Mouse (Mus musculus): Measurements from ENCODE around the gene Xxylt1.

Gene Xxylt1

GRCm38 (mm10) chr16:30988225-30988624 is 93.0 kb downstream of the Xxylt1 start:
- no peak for DNase-seq (ENCODE audit: low spot score in 2 of 2)

DNA sequence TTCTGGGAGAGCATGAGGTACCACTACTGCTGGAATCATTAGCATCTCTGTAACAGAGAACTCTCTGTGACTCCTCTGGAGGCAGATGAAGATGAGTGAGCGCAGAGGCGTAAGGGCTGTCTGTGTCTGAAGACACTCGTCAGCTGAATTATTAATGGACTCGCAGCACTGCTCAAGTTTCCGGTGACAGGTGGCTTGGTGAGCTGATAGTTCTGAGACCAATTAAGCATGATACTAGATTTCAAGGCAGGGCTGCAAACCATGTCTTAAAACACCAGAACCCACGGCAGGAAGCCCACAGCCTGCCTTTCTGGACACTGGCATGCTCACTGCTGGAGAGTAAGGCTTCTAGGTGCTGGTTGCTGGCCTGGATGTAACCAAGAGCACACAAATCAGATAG is 93.5 kb downstream of the Xxylt1 start:
- no peak for DNase-seq (ENCODE audit: low spot score in 2 of 2)

- DNase-seq (ENCODE audit: low spot score in 2 of 2): no peak
Observed at GRCm38 (mm10) chr16:30984826-30985545, 96.2 kb downstream of the Xxylt1 start.

DNA sequence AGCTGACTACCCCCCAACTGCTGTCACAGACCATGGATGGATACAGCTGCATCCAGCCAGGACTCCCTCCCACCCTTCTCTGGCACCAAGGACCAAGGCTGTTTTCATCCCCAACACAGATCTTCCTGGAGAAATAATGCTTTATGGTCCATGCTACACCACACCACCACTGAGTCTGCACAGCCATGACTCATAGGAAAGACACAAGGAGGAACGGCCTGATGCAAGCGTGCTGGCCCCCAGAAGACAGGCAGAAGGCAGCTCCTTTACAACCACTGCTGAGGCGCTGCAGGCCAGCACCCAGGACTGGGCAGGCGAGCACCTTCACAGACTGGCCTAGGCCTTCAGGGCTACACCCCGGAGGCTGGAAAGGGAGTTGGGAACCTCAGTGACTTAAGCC is 97.1 kb downstream of the Xxylt1 start:
- DNase-seq (ENCODE audit: low spot score in 2 of 2): no peak

GRCm38 (mm10) chr16:30983699-30984098 is 97.5 kb downstream of the Xxylt1 start:
- DNase-seq (ENCODE audit: low spot score in 2 of 2): no peak

DNA sequence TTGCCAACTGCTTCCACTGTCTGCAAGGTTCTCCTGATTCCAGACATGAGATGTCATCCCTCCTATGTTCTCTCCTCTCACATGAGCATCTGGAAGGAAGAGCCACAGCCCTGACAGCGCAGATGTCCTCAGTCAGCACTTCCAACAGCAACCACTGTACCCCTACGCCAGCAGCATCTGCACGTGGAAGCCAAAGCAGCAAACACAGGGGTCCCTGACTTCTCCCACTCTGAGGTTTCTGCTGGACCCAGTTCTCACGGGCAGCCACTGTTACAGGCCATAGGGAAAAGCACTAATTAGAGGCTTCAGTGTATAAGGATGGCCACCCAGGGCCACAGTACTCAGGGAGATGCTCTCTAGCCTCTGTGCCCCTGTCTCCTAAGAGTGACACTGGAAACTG is 98.0 kb downstream of the Xxylt1 start:
- no peak for DNase-seq (ENCODE audit: low spot score in 2 of 2)

DNA sequence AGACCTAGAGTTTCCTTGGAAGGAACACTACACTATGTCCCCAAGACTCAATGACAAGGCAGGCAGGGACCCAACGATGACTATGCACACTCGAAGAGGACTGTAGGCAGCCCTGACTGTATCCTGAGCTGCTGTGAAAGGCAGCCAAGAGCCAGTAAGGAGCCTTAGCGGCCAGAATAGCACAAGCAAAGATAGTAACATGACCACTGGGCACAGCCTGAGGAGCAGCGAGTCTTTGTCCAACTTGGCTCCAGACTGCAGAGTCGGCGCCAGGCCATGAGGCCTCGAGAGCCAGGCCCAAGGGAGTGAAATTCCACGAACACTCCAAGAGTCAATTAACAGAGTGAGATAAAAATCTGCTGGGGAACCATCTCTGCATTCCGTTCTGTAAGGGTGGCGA is 99.9 kb downstream of the Xxylt1 start:
- DNase-seq (ENCODE audit: low spot score in 2 of 2): no peak

DNA sequence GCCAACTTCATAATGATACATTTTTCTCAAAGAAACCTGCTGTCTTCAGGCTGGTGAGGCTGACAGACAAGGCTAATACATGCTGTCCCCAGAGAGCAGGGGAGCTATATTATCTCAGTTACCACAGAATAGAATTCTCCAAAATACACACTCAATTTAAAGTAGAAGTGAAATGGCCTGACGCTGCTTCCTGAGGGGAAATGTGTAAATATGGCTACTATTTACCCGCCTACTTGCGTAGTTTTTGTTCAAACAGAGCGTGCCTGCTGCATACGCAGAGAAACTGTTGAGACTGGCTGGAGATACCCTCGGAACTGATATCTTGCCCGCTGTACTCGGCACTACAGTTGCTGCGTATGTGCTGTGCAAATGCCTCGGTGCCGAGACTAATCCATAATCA is 101.3 kb downstream of the Xxylt1 start:
- DNase-seq (ENCODE audit: low spot score in 2 of 2): no peak

DNA sequence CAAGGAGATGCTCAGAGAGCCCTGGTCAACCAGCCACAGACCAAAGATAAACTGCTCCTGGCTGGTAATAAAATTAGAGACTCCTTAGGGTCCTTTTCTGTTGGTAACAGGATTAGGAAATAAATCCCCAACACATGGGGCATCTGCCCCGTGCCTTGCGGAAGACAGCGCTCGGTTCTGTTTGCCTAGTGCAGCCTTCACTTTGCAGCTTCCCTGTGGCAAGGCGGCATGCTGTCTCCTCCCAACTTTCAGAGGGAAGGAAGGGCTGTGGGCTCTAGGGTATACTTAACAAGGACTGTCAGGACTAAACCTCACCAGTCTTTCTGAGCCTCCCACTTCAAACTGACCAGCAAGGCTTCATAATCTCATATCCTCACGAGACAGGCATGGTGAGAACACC is 103.5 kb downstream of the Xxylt1 start:
- no peak for DNase-seq (ENCODE audit: low spot score in 2 of 2)

DNA sequence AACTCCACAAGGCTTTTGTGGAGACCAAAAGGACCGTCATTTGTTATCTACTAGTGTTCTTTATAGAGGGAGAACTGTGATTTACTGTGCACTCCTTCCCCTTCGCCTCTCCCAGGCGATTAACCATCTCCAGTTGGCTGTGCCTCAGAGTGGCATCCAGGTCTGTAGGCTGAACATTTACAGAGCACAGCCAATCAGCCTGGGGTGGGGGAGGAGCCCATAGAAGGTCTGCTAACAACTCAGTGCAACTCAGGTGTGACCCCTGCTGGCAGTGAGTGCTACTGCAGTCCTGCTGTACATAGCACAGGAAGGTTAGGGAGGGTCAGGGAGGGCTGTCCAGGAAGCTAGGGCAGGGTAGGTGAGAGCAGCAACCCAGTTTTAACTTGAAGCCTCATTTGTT is 104.0 kb downstream of the Xxylt1 start:
- DNase-seq (ENCODE audit: low spot score in 2 of 2): peak; percentile 85 to 91

GRCm38 (mm10) chr16:30974549-30974948 is 106.7 kb downstream of the Xxylt1 start:
- DNase-seq (ENCODE audit: low spot score in 2 of 2): no peak

DNA sequence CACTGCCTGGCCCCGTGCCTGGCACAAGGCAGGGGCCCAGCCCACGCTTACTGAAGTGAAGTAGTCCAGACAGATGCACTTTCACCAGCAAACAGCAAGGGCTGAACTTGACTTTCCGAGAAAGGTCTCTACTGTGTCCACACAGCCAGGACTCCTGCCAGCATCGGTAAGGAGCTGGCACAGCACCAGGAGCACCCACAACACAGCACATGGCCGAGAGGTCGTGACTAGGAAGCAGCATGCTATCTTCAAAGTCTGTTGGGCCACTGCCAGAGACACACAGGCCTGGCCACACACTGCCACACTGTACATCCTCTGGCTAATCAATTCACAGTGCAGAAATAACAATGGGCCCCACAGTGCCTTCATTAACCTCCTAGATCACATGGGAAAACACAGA is 107.8 kb downstream of the Xxylt1 start:
- no peak for DNase-seq (ENCODE audit: low spot score in 2 of 2)

DNA sequence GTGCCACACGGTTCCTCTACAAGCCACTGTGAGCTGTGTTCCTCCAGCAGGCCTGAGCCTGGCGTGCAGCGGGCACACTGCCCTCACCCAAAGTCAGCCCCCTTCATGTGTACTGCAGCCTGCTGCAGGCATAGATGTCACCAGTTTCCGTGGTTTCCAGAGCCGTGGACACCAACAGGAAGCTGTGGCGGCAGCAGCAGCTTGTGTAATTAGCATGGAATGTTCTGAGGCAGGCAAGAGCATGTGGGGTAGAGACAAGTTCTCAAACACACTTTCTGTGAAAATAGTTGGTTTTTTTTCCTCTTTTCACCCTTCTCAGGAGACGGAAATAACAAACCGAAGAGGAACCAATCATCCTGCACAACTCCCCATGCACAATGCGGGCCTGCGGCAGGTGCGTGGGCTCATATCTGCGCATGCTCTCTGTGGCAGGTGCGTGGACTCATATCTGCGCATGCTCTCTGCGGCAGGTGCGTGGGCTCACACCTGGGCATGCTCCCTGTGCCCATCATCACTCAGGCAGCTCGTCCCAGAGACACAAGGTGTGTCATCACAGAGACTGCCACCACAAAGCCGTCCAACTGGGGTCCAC is 109.2 kb downstream of the Xxylt1 start:
- no peak for DNase-seq (ENCODE audit: low spot score in 2 of 2)

DNA sequence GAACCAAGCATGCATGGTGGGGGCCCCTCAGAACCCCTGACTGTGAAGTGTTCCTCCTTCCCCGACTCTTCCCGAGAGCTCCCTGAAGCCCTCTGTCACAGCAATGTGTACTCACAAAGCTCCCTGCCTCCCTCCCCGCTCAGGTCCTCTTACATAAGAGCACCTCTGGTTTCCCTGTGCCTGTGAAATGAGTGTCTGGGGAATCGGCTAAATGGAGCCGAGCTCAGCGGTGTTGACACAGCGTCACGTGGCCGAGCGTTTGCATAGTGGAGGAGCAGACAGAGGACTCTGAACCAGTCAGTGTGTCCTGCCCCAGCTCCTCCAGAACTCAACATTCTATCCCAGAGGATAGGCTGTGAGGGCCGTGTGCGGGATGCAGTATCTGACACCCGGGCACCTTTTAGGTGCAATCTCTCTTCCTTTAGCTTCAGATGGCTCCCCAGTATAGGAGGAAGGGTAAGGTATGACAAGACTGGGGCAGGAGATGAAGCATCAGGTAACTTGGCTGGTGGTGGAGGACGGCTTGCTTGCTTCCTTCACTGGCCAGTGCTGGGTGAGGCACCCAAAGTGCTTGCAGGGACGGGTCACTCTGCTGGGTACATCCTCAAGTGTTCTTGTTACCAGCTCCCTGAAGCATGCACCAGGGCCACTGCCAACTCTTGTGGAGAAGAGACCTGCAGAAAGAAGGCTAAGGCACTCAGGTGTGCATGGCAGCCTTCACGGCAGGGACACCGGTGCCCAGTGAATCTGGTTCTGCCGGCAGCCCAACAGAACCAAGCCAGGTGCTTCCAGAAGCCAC is 111.8 kb downstream of the Xxylt1 start:
- no peak for DNase-seq (ENCODE audit: low spot score in 2 of 2)

GRCm38 (mm10) chr16:30968402-30969151 is 112.7 kb downstream of the Xxylt1 start:
- DNase-seq (ENCODE audit: low spot score in 2 of 2): no peak

- no peak for DNase-seq (ENCODE audit: low spot score in 2 of 2)
Observed at GRCm38 (mm10) chr16:30966684-30967083, 114.5 kb downstream of the Xxylt1 start.

- no peak for DNase-seq (ENCODE audit: low spot score in 2 of 2)
Observed at GRCm38 (mm10) chr16:30964891-30965290, 116.3 kb downstream of the Xxylt1 start.

DNA sequence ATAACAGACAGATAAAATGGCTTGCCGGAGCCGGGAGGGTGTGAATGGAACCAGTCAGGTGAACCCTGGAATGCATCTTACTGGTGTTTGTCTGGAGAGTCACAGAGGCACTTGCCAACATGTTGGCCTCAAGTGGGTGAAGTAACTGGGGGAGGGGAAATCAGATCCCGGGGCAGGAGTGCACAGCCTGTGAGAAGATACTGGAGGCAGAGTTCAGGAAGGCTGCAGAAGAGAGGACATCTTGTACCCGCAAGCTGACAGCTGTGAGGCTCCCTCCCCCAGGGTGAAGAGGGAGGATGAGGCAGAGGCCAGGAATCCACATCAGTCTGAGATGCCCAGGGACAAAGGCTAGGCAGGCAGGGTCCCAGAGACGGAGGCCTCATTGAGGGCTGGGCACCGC is 116.8 kb downstream of the Xxylt1 start:
- DNase-seq (ENCODE audit: low spot score in 2 of 2): no peak

GRCm38 (mm10) chr16:30962515-30962914 is 118.7 kb downstream of the Xxylt1 start:
- DNase-seq (ENCODE audit: low spot score in 2 of 2): no peak

GRCm38 (mm10) chr16:30961176-30961575 is 120.1 kb downstream of the Xxylt1 start:
- no peak for DNase-seq (ENCODE audit: low spot score in 2 of 2)

DNA sequence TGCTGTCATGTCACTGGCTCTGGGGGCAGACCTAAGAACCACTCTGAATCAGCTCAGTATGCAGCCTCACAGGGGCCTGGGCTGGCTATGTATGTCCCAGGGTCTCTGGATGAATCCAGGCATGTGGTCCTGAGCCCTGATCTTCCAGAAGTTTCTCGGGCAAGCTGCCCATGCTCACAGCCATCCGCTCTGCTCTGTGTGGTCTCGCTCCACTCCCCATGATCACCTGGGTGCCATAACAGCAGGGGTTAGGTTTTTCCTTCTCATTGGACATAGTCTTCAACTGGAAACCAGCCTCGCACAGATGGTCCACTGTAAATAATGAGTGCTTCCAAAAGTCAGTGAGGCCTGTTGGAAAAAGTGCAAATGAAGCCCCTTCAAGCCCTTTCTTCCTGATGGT is 121.0 kb downstream of the Xxylt1 start:
- DNase-seq (ENCODE audit: low spot score in 2 of 2): no peak

- no peak for DNase-seq (ENCODE audit: low spot score in 2 of 2)
Observed at GRCm38 (mm10) chr16:30959692-30960091, 121.5 kb downstream of the Xxylt1 start.
